Mouse (Mus musculus) kidney, adult 2 months (tissue): ENCODE results near the gene Dnah2. TPM values are rescaled to one million over a fixed set of nuclear protein-coding genes. Genes with fewer than 3 reads are reported as not detected.

Source experiments
- DNase-seq: peaks from one replicate; pipeline ENCODE4 v3.0.0; 2021
- H3K27ac ChIP-seq: fragments of 200-500 bp; 2 replicates; pipeline ENCODE4 v1.5.1; 2012; ENCODE audit warnings: low read depth, low read length, control low read depth, inconsistent platforms; ENCODE audit not compliant: insufficient read depth
- H3K27me3 ChIP-seq: fragments of 200-500 bp; replicated peaks from 2 replicates; pipeline ENCODE4 v1.6.1; 2012; ENCODE audit warnings: mild to moderate bottlenecking, moderate library complexity, low read length, inconsistent platforms; ENCODE audit not compliant: control insufficient read depth, insufficient read depth
- H3K36me3 ChIP-seq: fragments of 200-500 bp; 2 replicates; pipeline ENCODE4 v1.6.1; 2012; ENCODE audit warnings: mild to moderate bottlenecking, moderate library complexity, low read length, inconsistent platforms; ENCODE audit not compliant: control insufficient read depth, insufficient read depth
- H3K4me1 ChIP-seq: fragments of 200-500 bp; 2 replicates; pipeline ENCODE4 v1.6.1; 2011; ENCODE audit warnings: low read length; ENCODE audit not compliant: control insufficient read depth, insufficient read depth
- H3K4me3 ChIP-seq: fragments of 200-500 bp; 2 replicates; pipeline ENCODE4 v1.5.1; 2011; ENCODE audit warnings: mild to moderate bottlenecking, low read depth, low read length, control low read depth; ENCODE audit not compliant: insufficient read depth
- CTCF ChIP-seq: fragments of 200-500 bp; conservative IDR thresholded peaks from 2 replicates; pipeline ENCODE4 v1.5.1; 2011; ENCODE audit warnings: low read depth, mild to moderate bottlenecking, control low read depth, low read length, moderate library complexity, mixed read lengths; ENCODE audit not compliant: insufficient read depth, insufficient read length
- POLR2A ChIP-seq: fragments of 200-500 bp; IDR thresholded peaks from one replicate; pipeline ENCODE4 v1.6.1; 2011; ENCODE audit warnings: low read depth, low read length, control low read depth
- WGBS: fragments of 180-500 bp; shearing (Covaris S2); methylation state at CpG from one replicate; pipeline ENCODE4 v1.1.7; 2018; 5-methylcytosine and 5-hydroxymethylcytosine counted together
- polyA plus RNA-seq: library from polyadenylated mRNA; depleted of rRNA; stranded (reverse); fragments of >200 nt; gene quantifications from 2 replicates; pipeline ENCODE4 v1.2.3, GENCODE M21; 2012

The Dnah2 gene
- polyA plus RNA-seq, 1 experiment, result 0.50 TPM

DNA sequence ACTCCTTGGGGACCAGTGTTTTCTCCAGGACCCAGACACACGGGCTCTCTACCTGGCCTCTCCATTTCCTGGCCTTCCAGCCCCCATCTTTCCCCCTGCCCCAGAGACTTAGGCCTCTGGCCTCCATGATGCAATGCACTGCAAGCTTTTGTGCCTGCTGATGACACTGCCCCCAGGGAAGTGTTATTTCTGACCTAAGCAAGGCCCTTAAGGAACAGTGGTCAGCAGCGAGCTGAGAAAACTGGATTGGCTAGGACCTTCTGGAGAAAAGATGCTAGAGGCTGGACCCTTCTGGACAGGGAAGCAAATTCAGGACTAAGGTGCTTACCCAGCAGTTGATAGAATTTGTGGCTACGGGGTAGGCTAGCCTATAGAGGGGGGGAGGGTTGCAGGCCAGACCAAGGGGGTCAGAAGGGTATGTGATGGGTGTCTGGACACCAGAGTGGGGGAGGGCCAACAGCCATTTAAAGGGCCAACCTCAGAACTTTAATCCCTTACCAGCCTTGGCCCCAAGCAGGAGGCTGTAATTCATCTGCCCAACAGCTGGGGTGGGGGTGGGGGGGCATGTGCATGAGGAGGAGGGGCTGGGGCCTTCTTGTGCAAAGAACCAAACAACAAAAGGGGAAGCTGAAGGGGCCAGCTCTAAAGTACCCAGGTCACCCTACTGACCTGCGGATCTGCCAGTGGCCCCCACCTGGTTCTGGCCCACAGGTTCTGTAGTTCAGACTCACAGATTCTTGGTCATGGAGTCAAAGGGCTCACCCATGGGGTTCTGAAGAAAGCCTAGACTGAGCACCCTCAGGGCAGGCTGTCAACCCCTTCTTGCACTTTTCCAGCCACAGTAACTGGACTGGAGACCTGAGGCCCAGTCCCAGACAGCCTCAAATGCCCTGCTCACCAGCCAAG is 134.2 kb downstream of the Dnah2 start:
- peaks cover 34% of the 10 kb centered on the region for H3K4me1 ChIP-seq
- no peak for DNase-seq
- 25% methylated on average over 4 of the region's 4 CpGs for WGBS
- no peaks in the 10 kb centered on the region for H3K36me3 ChIP-seq
- H3K27me3 ChIP-seq, result no peaks in the 10 kb centered on the region
- H3K4me3 ChIP-seq, result no peak overlapping the region
- peak overlapping the region; percentile 14 for H3K27ac ChIP-seq
- no peak for TF ChIP-seq CTCF
- no peak for TF ChIP-seq POLR2A

DNA sequence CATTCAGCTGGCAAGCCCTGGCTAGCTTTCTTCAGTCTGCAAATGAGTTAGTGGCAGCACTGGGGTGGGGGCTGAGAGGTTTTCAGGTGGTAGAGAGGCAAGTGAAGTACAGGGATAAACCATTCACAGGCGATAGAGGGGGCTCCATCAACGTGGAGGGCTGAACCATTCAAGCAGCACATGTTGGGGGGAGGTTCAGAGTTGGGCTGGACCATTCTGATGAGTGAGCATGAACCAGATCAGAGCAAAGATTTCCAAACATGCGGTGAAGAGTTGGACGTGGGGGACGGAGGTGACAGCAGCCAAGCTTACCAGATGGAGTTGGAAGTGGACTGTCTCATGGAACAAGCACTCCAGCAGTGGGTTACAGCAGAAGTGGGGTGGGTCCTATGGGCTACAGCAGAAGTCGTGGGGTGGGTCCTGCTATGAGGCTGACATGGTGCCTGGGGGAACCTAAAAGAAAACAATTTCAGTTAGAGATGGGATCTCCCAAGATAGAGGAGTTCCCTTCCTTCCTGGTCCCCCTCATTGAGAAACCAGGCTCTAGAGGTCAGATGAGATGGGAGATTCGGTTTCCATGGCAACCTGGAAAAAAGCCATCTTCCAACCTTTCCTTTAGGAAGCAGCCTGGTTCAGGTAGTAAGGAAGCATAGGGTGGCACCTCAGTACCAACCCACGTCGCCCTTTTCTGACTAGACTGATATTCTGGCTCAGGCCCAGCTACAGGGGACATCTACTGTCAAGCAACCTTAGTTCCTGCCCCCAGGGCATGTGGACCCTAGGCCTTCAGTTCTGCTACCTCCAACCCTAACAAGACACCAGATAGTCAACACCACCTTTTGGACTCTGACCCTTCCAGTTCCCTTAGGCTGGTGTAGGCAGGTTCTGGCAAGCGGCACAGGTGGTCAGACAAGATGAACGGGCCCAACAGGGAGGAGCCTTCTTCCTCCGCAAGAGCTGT is 135.4 kb downstream of the Dnah2 start, which contains the start of gene Kdm6b:
TSS of gene Kdm6b (minus strand) at position 455 of the 961 bp plus-strand sequence.
- Histone ChIP-seq H3K4me1 (peaks cover 30% of the 10 kb centered on the region), H3K4me3 (no peak within 1 kb of the TSS), H3K27me3 (no peaks in the 10 kb centered on the region), H3K27ac (peak within 1 kb of the TSS; percentile 14), H3K36me3 (no peaks in the 10 kb centered on the region)
- TF ChIP-seq POLR2A (no peak), CTCF (no peak)
- DNase-seq, result peak; percentile 89
- 25% methylated on average over 12 of the region's 12 CpGs for WGBS

DNA sequence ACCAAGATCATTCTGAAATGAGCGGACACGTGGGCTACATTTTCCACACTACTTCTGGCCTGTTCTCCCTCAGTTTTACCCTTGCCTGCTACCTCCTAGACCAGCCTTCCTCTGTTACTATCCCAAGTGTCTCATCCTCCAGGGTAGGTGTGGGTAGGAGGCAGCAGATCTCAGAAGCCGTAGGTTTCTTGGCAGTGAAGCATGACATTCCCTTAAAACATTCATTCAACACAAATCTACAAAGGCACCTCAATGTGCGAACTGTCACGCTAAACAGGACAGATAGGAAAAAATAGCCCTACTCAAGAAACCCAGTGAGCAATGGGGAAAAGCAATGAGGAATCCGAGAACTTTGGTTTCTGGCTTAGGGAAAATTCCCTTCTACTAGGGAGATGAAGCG is 136.4 kb downstream of the Dnah2 start:
- TF ChIP-seq CTCF (no peak), POLR2A (no peak)
- WGBS, result 64% methylated on average over 7 of the region's 7 CpGs
- H3K4me1 ChIP-seq, result peaks cover 38% of the 10 kb centered on the region

GRCm38 (mm10) chr11:69411538-69412203 is 137.2 kb downstream of the Dnah2 start:
- 1% methylated on average over 39 of the region's 39 CpGs for WGBS
- no peaks in the 10 kb centered on the region for H3K27me3 ChIP-seq
- peak overlapping the region; percentile 64 for H3K4me3 ChIP-seq
- peaks cover 38% of the 10 kb centered on the region for H3K4me1 ChIP-seq
- H3K27ac ChIP-seq, result peak overlapping the region; percentile 71
- no peaks in the 10 kb centered on the region; the same call in 1 of the 2 replicates for H3K36me3 ChIP-seq
- DNase-seq, result peak; percentile 74
- no peak for TF ChIP-seq POLR2A
- no peak for TF ChIP-seq CTCF

More for the DNA sequence above, 136.4 kb downstream of the Dnah2 start:
- no peak overlapping the region for H3K4me3 ChIP-seq
- no peaks in the 10 kb centered on the region for H3K36me3 ChIP-seq
- no peaks in the 10 kb centered on the region for H3K27me3 ChIP-seq
- no peak for DNase-seq
- no peak overlapping the region for H3K27ac ChIP-seq

DNA sequence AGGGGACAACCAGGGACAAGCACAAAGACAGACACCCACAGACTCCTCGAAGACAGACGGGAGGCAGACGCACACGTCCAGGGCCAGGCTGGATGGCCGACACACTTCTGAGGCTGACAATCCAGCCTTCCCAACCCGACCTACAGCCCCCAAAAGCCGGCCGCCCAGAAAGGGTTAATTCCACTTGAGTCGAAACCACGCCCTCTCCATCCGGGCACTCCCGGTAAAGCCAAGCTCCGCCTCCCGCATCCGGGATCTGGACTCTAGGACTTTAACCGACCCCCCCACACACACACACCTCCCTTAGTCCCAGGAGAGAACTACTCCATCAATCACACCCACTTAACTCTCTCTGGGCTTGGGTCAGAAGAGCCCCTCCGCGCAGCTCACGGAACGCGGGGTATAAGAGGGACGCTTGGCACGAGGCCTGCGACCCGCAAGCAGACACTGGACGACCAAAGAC is 137.8 kb downstream of the Dnah2 start:
- Histone ChIP-seq H3K4me3 (peak overlapping the region; percentile 64), H3K27me3 (no peaks in the 10 kb centered on the region), H3K36me3 (no peaks in the 10 kb centered on the region; the same call in 1 of the 2 replicates), H3K27ac (peak overlapping the region; percentile 95), H3K4me1 (peaks cover 38% of the 10 kb centered on the region)
- DNase-seq, result peak; percentile 98
- peak; percentile 5 for TF ChIP-seq POLR2A
- TF ChIP-seq CTCF, result no peak
- WGBS, result under 1% methylated on average over 26 of the region's 26 CpGs

GRCm38 (mm10) chr11:69410310-69411072 is 138.4 kb downstream of the Dnah2 start:
- Histone ChIP-seq H3K27ac (peak overlapping the region; percentile 95), H3K27me3 (no peaks in the 10 kb centered on the region), H3K4me3 (peak overlapping the region; percentile 64), H3K4me1 (peaks cover 38% of the 10 kb centered on the region), H3K36me3 (no peaks in the 10 kb centered on the region; the same call in 1 of the 2 replicates)
- TF ChIP-seq CTCF (no peak), POLR2A (peak; percentile 3)
- DNase-seq, result peak; percentile 81
- WGBS, result under 1% methylated on average over 41 of the region's 41 CpGs
